Mouse (Mus musculus) embryonic facial prominence, embryonic 15.5 days (tissue): ENCODE data around the gene Lmo3. TPM values are rescaled to one million over a fixed set of nuclear protein-coding genes. Genes with fewer than 3 reads are reported as not detected.

Experiments used
- ATAC-seq: fragments of 200-750 bp; cut with Nextera tagmentation; 2 replicates; pipeline ENCODE4 v1.8.0; 2017; ENCODE audit warnings: low read depth, moderate TSS enrichment; ENCODE audit not compliant: insufficient number of reproducible peaks, low FRiP score, low TSS enrichment
- H3K27ac ChIP-seq: fragments of 300-500 bp; sonication (generic); replicated peaks from 2 replicates; pipeline ENCODE4 v1.5.1; 2015; ENCODE audit warnings: mild to moderate bottlenecking, inconsistent platforms
- H3K27me3 ChIP-seq: fragments of 300-500 bp; sonication (generic); 2 replicates; pipeline ENCODE4 v1.6.1; 2015; ENCODE audit warnings: inconsistent platforms
- H3K36me3 ChIP-seq: fragments of 300-500 bp; sonication (generic); 2 replicates; pipeline ENCODE4 v1.6.1; 2015; ENCODE audit warnings: mild to moderate bottlenecking, inconsistent platforms
- H3K4me1 ChIP-seq: fragments of 300-500 bp; sonication (generic); 2 replicates; pipeline ENCODE4 v1.6.1; 2015; ENCODE audit warnings: inconsistent platforms
- H3K4me2 ChIP-seq: fragments of 300-500 bp; sonication (generic); replicated peaks from 2 replicates; pipeline ENCODE4 v1.6.1; 2015; ENCODE audit warnings: mild to moderate bottlenecking, inconsistent platforms
- H3K4me3 ChIP-seq: fragments of 300-500 bp; sonication (generic); replicated peaks from 2 replicates; pipeline ENCODE4 v1.5.1; 2015; ENCODE audit warnings: mild to moderate bottlenecking, inconsistent platforms
- H3K9ac ChIP-seq: fragments of 300-500 bp; sonication (generic); 2 replicates; pipeline ENCODE4 v1.6.1; 2015; ENCODE audit warnings: inconsistent platforms
- H3K9me3 ChIP-seq: fragments of 300-500 bp; sonication (generic); replicated peaks from 2 replicates; pipeline ENCODE4 v1.6.1; 2016; ENCODE audit warnings: inconsistent platforms
- WGBS: fragments of 180-500 bp; shearing (Covaris S2); methylation state at CpG from one replicate; pipeline ENCODE4 v1.1.7; 2015; 5-methylcytosine and 5-hydroxymethylcytosine counted together
- polyA plus RNA-seq: library from polyadenylated mRNA; unstranded; fragments of >200 nt; fragmentation: Nextera tagmentation; extraction: Ambion mirVana; gene quantifications from 2 replicates; pipeline ENCODE4 v1.2.1, GENCODE M21; 2015

The Lmo3 gene
- polyA plus RNA-seq, 1 experiment from 2014 or later: 2.8 TPM

DNA sequence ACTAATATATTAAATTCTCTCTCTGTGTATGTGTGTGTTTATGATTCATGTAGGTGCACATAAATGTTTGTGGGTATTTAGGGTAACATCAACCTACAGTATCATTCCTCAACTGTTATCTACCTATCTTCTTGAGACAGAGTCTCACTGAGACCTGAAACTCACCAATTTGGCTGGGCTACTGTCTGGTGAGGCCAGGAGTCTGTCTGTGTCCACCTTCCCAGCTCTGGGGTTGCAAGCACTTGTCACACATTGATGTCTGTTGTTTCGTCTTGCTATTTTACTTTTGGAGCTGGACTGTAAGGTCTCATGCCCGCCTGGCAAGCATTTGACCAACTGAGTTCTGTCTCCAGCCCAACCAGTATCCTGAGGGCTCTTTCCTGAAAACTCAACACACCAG is 210.6 kb downstream of the Lmo3 start:
- Histone ChIP-seq H3K4me2 (no peak overlapping the region), H3K36me3 (no peaks in the 10 kb centered on the region), H3K4me1 (no peaks in the 10 kb centered on the region), H3K9ac (no peak overlapping the region), H3K4me3 (no peak overlapping the region), H3K27me3 (no peaks in the 10 kb centered on the region), H3K27ac (no peak overlapping the region), H3K9me3 (no peaks in the 10 kb centered on the region)
- WGBS: 74% methylated on average over 2 of the region's 2 CpGs
- ATAC-seq: no peak

DNA sequence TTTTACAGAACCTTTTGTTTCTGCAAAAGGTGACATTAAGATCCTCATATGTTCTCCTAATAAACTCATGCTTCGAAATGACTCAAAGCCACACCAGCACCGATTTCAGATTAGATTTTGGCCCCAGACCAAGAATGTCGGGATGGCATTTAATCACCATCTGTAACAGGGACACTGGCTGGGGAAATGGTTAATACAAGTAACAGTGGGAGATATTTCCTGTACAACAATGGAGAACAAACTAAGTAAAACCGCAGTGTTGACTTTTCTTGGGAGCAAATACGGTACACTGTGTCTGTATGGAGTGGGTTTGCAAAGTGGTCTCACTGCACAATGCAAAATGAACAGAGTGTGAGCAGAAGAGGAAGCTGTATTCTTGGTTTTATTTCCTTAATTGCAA is 217.7 kb downstream of the Lmo3 start:
- no peak overlapping the region for H3K27ac ChIP-seq
- no peaks in the 10 kb centered on the region for H3K27me3 ChIP-seq
- H3K4me3 ChIP-seq: no peak overlapping the region
- no peaks in the 10 kb centered on the region for H3K4me1 ChIP-seq
- no peak for ATAC-seq
- H3K36me3 ChIP-seq: no peaks in the 10 kb centered on the region
- no peak overlapping the region for H3K9ac ChIP-seq
- no peak overlapping the region for H3K4me2 ChIP-seq
- H3K9me3 ChIP-seq: no peaks in the 10 kb centered on the region
- WGBS: 52% methylated on average over 5 of the region's 5 CpGs

- Histone ChIP-seq H3K27me3 (no peaks in the 10 kb centered on the region), H3K9ac (no peak overlapping the region), H3K4me3 (no peak overlapping the region), H3K36me3 (no peaks in the 10 kb centered on the region), H3K4me1 (no peaks in the 10 kb centered on the region), H3K9me3 (no peaks in the 10 kb centered on the region), H3K4me2 (no peak overlapping the region), H3K27ac (no peak overlapping the region)
- ATAC-seq: no peak
- 77% methylated on average over 3 of the region's 3 CpGs for WGBS
Observed at GRCm38 (mm10) chr6:138350587-138351345, 231.0 kb downstream of the Lmo3 start.

- Histone ChIP-seq H3K36me3 (no peaks in the 10 kb centered on the region), H3K4me2 (no peak overlapping the region), H3K27ac (no peak overlapping the region), H3K4me3 (no peak overlapping the region), H3K4me1 (no peaks in the 10 kb centered on the region), H3K9me3 (no peaks in the 10 kb centered on the region), H3K9ac (no peak overlapping the region), H3K27me3 (no peaks in the 10 kb centered on the region)
- no peak for ATAC-seq
- WGBS: 76% methylated on average over 4 of the region's 4 CpGs
Observed at GRCm38 (mm10) chr6:138346558-138346957, 235.2 kb downstream of the Lmo3 start.

DNA sequence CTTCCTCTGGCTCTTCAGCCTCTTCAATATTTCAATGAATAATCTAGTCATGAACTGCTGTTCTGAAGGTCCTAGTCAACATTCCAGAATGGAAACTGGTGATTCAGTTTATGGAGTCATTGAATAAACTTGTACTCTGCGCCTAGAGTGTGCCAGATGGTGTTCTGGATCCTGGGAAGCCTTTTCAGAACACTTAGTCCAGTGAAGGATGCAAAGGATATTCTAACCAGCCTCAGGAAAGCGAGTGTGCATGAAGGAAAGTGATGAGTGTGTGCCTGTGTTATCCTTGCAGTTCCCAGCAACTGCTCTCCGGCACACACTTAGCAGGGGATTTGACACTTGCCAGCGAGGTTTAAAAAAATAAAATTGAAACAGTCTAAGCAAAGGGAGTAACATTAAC is 245.9 kb downstream of the Lmo3 start:
- Histone ChIP-seq H3K4me3 (no peak overlapping the region), H3K27ac (no peak overlapping the region), H3K36me3 (no peaks in the 10 kb centered on the region), H3K4me1 (no peaks in the 10 kb centered on the region), H3K9me3 (no peaks in the 10 kb centered on the region), H3K27me3 (no peaks in the 10 kb centered on the region), H3K4me2 (no peak overlapping the region), H3K9ac (no peak overlapping the region)
- ATAC-seq: no peak
- WGBS: 77% methylated on average over 4 of the region's 4 CpGs

- no peak overlapping the region for H3K4me3 ChIP-seq
Observed at GRCm38 (mm10) chr6:138333991-138334390, 247.8 kb downstream of the Lmo3 start.

DNA sequence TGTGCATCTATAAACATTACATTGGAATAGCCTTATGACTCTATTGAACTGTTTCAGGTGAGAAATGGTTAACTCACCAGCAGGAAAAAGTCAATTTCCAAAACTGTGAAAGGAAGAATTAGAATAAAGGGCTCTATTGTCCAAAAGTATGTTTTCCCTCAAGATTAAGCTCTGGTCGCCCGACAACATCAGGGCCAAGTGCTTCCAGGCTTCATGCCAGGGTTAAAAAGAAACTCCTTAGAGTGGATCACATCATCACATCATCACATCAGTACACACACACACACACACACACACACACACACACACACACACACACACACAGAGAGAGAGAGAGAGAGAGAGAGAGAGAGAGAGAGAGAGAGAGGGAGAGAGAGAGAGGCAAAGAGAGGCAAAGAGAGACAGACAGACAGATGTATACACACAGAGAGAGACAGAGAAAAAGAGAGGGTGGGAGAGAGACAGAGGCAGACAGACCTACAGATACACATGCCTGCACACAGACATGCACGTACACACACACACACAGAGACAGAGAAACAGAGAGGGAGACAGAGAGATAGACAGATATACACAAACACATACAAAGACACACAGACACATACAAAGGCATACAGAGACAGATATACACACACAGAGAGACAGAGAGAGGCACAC is 255.9 kb downstream of the Lmo3 start:
- Histone ChIP-seq H3K27ac (no peak overlapping the region), H3K36me3 (no peaks in the 10 kb centered on the region), H3K4me2 (no peak overlapping the region), H3K27me3 (no peaks in the 10 kb centered on the region), H3K9ac (no peak overlapping the region), H3K4me3 (no peak overlapping the region), H3K4me1 (no peaks in the 10 kb centered on the region), H3K9me3 (no peaks in the 10 kb centered on the region)
- 34% methylated on average over 3 of the region's 3 CpGs for WGBS
- ATAC-seq: no peak

More at GRCm38 (mm10) chr6:138333991-138334390, 247.8 kb downstream of the Lmo3 start:
- Histone ChIP-seq H3K4me2 (no peak overlapping the region), H3K27me3 (no peaks in the 10 kb centered on the region), H3K9me3 (no peaks in the 10 kb centered on the region), H3K27ac (no peak overlapping the region), H3K9ac (no peak overlapping the region), H3K36me3 (no peaks in the 10 kb centered on the region), H3K4me1 (no peaks in the 10 kb centered on the region)
- no peak for ATAC-seq
- 76% methylated on average over 7 of the region's 7 CpGs for WGBS

- H3K36me3 ChIP-seq: no peaks in the 10 kb centered on the region
- H3K4me2 ChIP-seq: no peak overlapping the region
- H3K27me3 ChIP-seq: no peaks in the 10 kb centered on the region
- no peak overlapping the region for H3K9ac ChIP-seq
- no peak for ATAC-seq
- H3K27ac ChIP-seq: no peak overlapping the region
- H3K9me3 ChIP-seq: no peaks in the 10 kb centered on the region
- H3K4me3 ChIP-seq: no peak overlapping the region
- H3K4me1 ChIP-seq: no peaks in the 10 kb centered on the region
- 56% methylated on average over 3 of the region's 3 CpGs for WGBS
Observed at GRCm38 (mm10) chr6:138325145-138325544, 256.6 kb downstream of the Lmo3 start.

GRCm38 (mm10) chr6:138323325-138323724 is 258.4 kb downstream of the Lmo3 start:
- no peaks in the 10 kb centered on the region for H3K36me3 ChIP-seq
- H3K27me3 ChIP-seq: no peaks in the 10 kb centered on the region
- H3K4me2 ChIP-seq: no peak overlapping the region
- WGBS: 86% methylated on average over 14 of the region's 14 CpGs
- no peak overlapping the region for H3K4me3 ChIP-seq
- no peak overlapping the region for H3K27ac ChIP-seq
- H3K9ac ChIP-seq: no peak overlapping the region
- H3K4me1 ChIP-seq: no peaks in the 10 kb centered on the region
- H3K9me3 ChIP-seq: no peaks in the 10 kb centered on the region
- ATAC-seq: no peak

DNA sequence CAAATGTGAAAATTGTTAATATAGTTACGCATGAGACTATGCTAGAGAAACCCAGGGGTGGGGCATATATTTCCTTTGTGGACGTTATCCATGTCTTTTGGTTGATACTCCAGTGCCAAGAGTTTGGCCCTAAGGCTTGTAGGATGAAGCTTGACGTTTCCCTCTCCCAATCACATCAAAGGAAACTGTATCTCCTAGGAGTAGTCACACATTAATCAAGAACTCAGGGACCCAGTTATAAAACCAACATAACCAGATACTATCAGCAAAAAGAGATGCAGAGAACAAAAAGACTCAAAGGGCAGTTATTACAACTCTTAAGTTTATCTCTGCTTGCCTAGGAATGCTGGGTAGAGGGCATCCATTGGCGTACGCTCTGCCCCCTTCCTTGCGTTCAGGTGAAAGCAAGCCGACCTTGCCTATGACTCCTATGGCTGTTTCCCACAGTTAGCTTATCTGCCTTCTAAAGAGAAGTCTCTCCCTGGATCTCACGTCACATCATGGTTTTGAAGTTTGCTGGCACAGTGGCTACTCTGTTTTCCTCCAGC is 261.5 kb downstream of the Lmo3 start:
- no peak overlapping the region for H3K4me2 ChIP-seq
- H3K4me3 ChIP-seq: no peak overlapping the region
- H3K36me3 ChIP-seq: no peaks in the 10 kb centered on the region
- H3K9ac ChIP-seq: no peak overlapping the region
- no peaks in the 10 kb centered on the region for H3K4me1 ChIP-seq
- H3K27me3 ChIP-seq: no peaks in the 10 kb centered on the region
- no peak for ATAC-seq
- WGBS: 78% methylated on average over 8 of the region's 8 CpGs
- no peak overlapping the region for H3K27ac ChIP-seq
- H3K9me3 ChIP-seq: no peaks in the 10 kb centered on the region
